Mouse (Mus musculus) splenic B cell, adult 2 months (primary cell): ENCODE data around the gene Acoxl.
A peak's percentile ranks its signal among the peaks of the same experiment; 100 is the strongest.

ENCODE experiments used
- DNase-seq: peaks from one replicate; pipeline ENCODE4 v3.0.0-alpha.2; 2011; ENCODE audit warnings: low read depth, low spot score
- H3K27me3 ChIP-seq: 2 replicates; pipeline ENCODE4 v1.6.1; 2012; ENCODE audit warnings: mild to moderate bottlenecking, low read length, moderate library complexity, mixed read lengths; ENCODE audit not compliant: control insufficient read depth, poor library complexity, insufficient read depth, severe bottlenecking
- H3K36me3 ChIP-seq: 2 replicates; pipeline ENCODE4 v1.6.1; 2012; ENCODE audit warnings: mild to moderate bottlenecking, low read length, moderate library complexity, mixed read lengths; ENCODE audit not compliant: control insufficient read depth, poor library complexity, insufficient read depth, severe bottlenecking

The Acoxl gene

GRCm38 (mm10) chr2:127961154-127961553 lies 122.5 kb downstream of the Acoxl start:
- Histone ChIP-seq H3K27me3 (no peaks in the 10 kb centered on the region), H3K36me3 (no peaks in the 10 kb centered on the region)
- no peak for DNase-seq

- Histone ChIP-seq H3K27me3 (no peaks in the 10 kb centered on the region), H3K36me3 (no peaks in the 10 kb centered on the region)
- no peak for DNase-seq
Observed at GRCm38 (mm10) chr2:127961802-127962433, 123.2 kb downstream of the Acoxl start.

- Histone ChIP-seq H3K36me3 (no peaks in the 10 kb centered on the region), H3K27me3 (no peaks in the 10 kb centered on the region)
- no peak for DNase-seq
Observed at GRCm38 (mm10) chr2:127968944-127969343, 130.3 kb downstream of the Acoxl start.

GRCm38 (mm10) chr2:127976276-127976675 lies 137.6 kb downstream of the Acoxl start:
- DNase-seq = no peak
- no peaks in the 10 kb centered on the region for H3K36me3 ChIP-seq
- no peaks in the 10 kb centered on the region for H3K27me3 ChIP-seq

GRCm38 (mm10) chr2:127978601-127979230 lies 140.0 kb downstream of the Acoxl start:
- Histone ChIP-seq H3K36me3 (no peaks in the 10 kb centered on the region), H3K27me3 (no peaks in the 10 kb centered on the region)
- DNase-seq = no peak

DNA sequence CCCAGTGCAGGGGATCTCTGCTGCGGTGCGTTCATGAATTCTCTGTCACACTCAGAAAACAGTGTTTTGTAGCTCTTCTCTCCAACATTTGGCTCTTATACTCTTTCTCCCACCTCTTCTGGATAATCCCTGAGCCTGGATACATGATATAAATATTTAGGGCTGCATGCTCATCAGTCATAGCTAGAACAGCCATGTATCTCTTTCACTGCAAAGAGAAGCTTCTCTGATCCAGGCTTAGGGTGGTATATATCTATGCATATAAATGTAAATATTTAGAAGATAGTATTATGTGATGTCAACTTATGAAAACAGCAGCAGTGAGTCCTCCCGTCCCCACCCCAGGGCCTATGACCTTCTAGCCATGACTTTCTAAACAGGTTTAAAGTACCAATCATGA lies 143.9 kb downstream of the Acoxl start:
- no peak for DNase-seq
- Histone ChIP-seq H3K36me3 (no peaks in the 10 kb centered on the region), H3K27me3 (no peaks in the 10 kb centered on the region)

GRCm38 (mm10) chr2:127983301-127983700 lies 144.6 kb downstream of the Acoxl start:
- Histone ChIP-seq H3K27me3 (no peaks in the 10 kb centered on the region), H3K36me3 (no peaks in the 10 kb centered on the region)
- no peak for DNase-seq

GRCm38 (mm10) chr2:127983981-127984380 lies 145.3 kb downstream of the Acoxl start:
- Histone ChIP-seq H3K36me3 (no peaks in the 10 kb centered on the region), H3K27me3 (no peaks in the 10 kb centered on the region)
- DNase-seq = no peak

GRCm38 (mm10) chr2:127987706-127988105 lies 149.0 kb downstream of the Acoxl start:
- H3K27me3 ChIP-seq = no peaks in the 10 kb centered on the region
- DNase-seq = no peak
- H3K36me3 ChIP-seq = no peaks in the 10 kb centered on the region

GRCm38 (mm10) chr2:127990856-127991479 lies 152.3 kb downstream of the Acoxl start:
- no peaks in the 10 kb centered on the region for H3K27me3 ChIP-seq
- no peaks in the 10 kb centered on the region for H3K36me3 ChIP-seq

DNA sequence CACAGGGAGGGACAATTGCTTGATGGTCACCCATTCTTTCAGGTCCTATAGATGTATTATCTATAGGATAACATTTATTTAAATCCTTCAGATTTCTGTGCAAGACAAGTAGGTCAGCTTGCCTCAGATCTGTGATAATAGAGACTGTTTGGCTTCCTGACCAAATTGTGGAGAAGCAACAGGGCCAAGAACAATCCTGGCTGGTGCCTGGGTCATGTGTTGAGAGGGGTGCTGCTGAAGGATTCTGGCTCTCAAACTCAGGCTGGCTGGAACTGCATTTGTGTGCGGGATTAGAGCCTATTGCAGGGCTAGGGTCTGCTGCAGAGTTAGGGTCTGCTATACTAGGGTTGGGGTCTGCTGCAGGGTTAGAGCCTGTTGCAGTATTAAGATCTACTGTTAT lies 153.0 kb downstream of the Acoxl start:
- no peaks in the 10 kb centered on the region for H3K36me3 ChIP-seq
- H3K27me3 ChIP-seq = no peaks in the 10 kb centered on the region
- no peak for DNase-seq

More at GRCm38 (mm10) chr2:127990856-127991479, 152.3 kb downstream of the Acoxl start:
- DNase-seq = no peak

DNA sequence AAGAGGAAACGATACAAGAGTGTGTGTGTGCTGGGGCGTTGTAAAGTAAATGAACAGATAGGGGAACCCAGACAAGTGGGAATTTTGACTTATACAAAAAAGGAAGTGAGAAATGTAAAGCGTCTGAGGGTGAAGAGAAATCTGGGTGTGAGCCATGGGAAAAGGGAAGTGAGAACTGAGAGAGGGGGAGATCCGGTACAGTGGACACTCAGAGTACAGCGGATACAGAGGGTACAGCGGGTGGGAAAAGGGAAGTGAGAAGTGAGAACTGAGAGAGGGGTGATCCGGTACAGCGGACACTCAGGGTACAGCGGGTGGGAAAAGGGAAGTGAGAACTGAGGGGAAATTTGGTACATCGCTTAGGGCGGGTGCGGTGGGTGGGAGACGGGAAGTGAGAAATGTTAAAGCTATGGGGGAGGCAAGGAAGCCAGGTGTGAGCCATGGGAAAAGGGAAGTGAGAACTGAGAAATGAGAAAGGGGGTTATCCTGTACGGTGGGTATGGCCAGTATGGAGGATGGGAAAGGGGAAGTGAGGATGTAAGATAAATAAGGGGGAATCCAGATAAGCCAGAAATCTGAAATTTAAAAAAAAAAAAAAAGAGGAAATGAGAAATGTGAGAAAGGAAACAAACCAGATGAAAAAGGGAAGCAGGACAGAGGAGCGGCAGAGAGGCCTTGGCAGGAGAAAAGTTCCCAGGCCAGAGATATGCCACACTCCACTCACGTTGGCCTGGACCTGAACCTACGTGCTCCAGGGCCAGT lies 170.2 kb downstream of the Acoxl start:
- H3K36me3 ChIP-seq = no peaks in the 10 kb centered on the region
- DNase-seq = peak; percentile 95
- H3K27me3 ChIP-seq = no peaks in the 10 kb centered on the region

- H3K36me3 ChIP-seq = no peaks in the 10 kb centered on the region
- peak; percentile 66 for DNase-seq
- H3K27me3 ChIP-seq = no peaks in the 10 kb centered on the region
Observed at GRCm38 (mm10) chr2:128014613-128015012, 175.9 kb downstream of the Acoxl start.

- Histone ChIP-seq H3K27me3 (no peaks in the 10 kb centered on the region), H3K36me3 (no peaks in the 10 kb centered on the region)
- no peak for DNase-seq
Observed at GRCm38 (mm10) chr2:128015602-128016001, 176.9 kb downstream of the Acoxl start.
